Mouse (Mus musculus) C3H10T1/2 (cell line): ENCODE data around the gene Defb42. TPM values are rescaled to one million over a fixed set of nuclear protein-coding genes. Genes with fewer than 3 reads are reported as not detected.

Experiments used
- polyA plus RNA-seq, 2 experiments: library from polyadenylated mRNA; unstranded; fragments of >200 nt; fragmentation: generic; extraction: Trizol; gene quantifications; one replicate each; pipeline ENCODE4 v1.2.1; 2012; ENCODE audit warnings: missing spikeins in 2 of 2

Gene Defb42
- 1 to 10 TPM in 1 of 2 experiments, under 1 TPM in 1; 0.43 to 1.5 TPM for polyA plus RNA-seq

GRCm38 (mm10) chr14:63046691-63047090 lies at the start of gene Defb42:
TSS of gene Defb42 (plus strand) at chr14:63046991.

DNA sequence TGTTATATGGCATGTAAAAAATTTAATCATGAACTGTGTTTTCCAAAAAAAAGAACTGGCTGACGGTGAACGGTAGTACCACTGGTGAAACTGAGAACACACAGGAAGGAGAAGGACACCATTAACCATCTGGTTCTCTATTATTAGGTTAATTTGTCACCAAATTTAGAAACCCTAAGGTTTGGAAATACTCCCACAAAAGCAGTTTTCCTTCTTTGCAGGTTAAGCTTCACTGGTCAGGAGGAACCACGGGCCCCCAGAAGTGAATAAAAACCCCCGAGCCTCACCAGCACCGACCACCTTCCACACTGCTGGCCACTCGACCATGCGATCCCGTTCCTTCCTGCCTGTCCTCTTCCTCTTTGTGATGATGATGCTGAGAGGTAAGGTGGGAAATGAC lies 49.0 kb upstream of the Defb42 start, which contains the start of gene Defb47:
TSS of gene Defb47 (plus strand) at position 301 of the 400 bp plus-strand sequence.

DNA sequence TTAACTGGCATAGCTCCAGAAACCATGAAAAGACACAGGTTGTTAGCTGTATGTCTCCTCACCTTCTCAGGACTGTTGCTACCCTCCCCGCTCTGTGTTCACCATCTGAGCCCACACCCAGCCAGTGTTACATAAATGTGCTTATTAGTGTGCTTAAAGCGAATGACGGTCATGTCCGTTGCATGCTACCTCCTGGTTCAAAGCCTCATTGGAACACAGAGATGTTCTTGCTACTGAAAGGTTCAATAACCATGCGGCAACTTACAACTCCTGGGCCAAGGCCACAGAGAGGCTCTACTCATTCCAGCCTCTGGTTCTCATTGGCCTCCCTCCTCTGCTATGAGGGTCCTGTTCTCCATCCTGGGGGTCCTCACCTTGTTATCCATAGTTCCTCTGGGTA lies 35.3 kb upstream of the Defb42 start, which contains the start of gene Defb43:
TSS of gene Defb43 (plus strand) at position 301 of the 400 bp plus-strand sequence.

GRCm38 (mm10) chr14:63049910-63050370 lies 3.1 kb downstream of the Defb42 start, which contains the start of gene Defb30:
TSS of gene Defb30 (minus strand) at chr14:63049960.

Other genes starting within 250 kb of the Defb42 start
- gene Wdfy2, start 209.3 kb upstream of the Defb42 start, polyA plus RNA-seq: 1 to 10 TPM in 1 of 2 experiments, under 1 TPM in 1; 0.39 to 4.1 TPM
- gene Defb48, start 62.5 kb upstream of the Defb42 start, polyA plus RNA-seq: not detected
- under 1 TPM in 1 of 2 experiments, not detected in 1; 0.40 TPM for gene Defb47, start 48.9 kb upstream of the Defb42 start, polyA plus RNA-seq
- gene Defb43, start 35.2 kb upstream of the Defb42 start, polyA plus RNA-seq: under 1 TPM in 1 of 2 experiments, not detected in 1; 0.08 TPM
- not detected for gene Defb30, start 3.0 kb downstream of the Defb42 start, polyA plus RNA-seq